ENCODE assay signal across 18 mouse cellular contexts in genomic region chr10:28890886-28891285, GRCm38 (mm10).
A peak's percentile ranks its signal among the peaks of the same experiment; 100 is the strongest.
DNase-seq lines count a peak whose midpoint lies in the region; ATAC-seq and TF ChIP-seq lines count a peak whose summit lies in the region.
"Had no signal": no experiment of that assay in that cellular context is flagged by ENCODE, and none has a peak within 500 bp of the region (broad histone marks: within the 10 kb centered on the region; RNA-seq: fewer than 3 reads in every experiment).

No protein-coding gene starts in this region.

- H3K4me3 ChIP-seq in heart, embryonic 12.5 days, result no peak overlapping the region
- H3K4me3 ChIP-seq in cerebellum, adult 2 months (replicated peaks; ENCODE audit: insufficient read depth, low read depth, low read length), result no peak overlapping the region
- H3K4me3 ChIP-seq: embryonic facial prominence, embryonic 10.5 days; embryonic facial prominence, embryonic 12.5 days; forebrain, embryonic 13.5 days; forebrain, embryonic 15.5 days had no signal

- TF ChIP-seq POLR2A in cerebellum, adult 2 months (IDR thresholded peaks at IDR 0.05; ENCODE audit: borderline replicate concordance, insufficient read depth, low read length), result no peak

- peak; percentile 10 for DNase-seq in heart, adult 11 months
- DNase-seq in cerebellum, adult 2 months, result no peak
- no peak for DNase-seq in embryo, embryonic 10 days (ENCODE audit: low spot score)
- DNase-seq: adrenal gland, adult 2 months; adrenal gland, postnatal 10 days; adrenal gland, postnatal 25 days; cerebellum, adult 11 months; cerebellum, adult 18-20 months; cerebellum, adult 9-10 months; cerebellum, postnatal 10 days; cerebellum, postnatal 25 days; forebrain, postnatal 0 days had no signal

- no peaks in the 10 kb centered on the region for H3K9me3 ChIP-seq in heart, embryonic 12.5 days (replicated peaks)
- H3K9me3 ChIP-seq: embryonic facial prominence, embryonic 10.5 days; embryonic facial prominence, embryonic 12.5 days; forebrain, embryonic 15.5 days had no signal

- TF ChIP-seq CTCF in cerebellum, adult 2 months (IDR thresholded peaks at IDR 0.05; ENCODE audit: borderline replicate concordance, insufficient read depth, low read depth, low read length), result no peak

- H3K27me3 ChIP-seq in heart, embryonic 12.5 days (replicated peaks), result no peaks in the 10 kb centered on the region
- H3K27me3 ChIP-seq in cerebellum, adult 2 months (ENCODE audit: control insufficient read depth, insufficient read depth, low read length), result no peaks in the 10 kb centered on the region
- H3K27me3 ChIP-seq: embryonic facial prominence, embryonic 12.5 days; forebrain, embryonic 13.5 days; forebrain, embryonic 15.5 days had no signal

- no peak for ATAC-seq in heart, embryonic 12.5 days (ENCODE audit: insufficient number of reproducible peaks, low FRiP score)
- peak; percentile 94 for ATAC-seq in granulocyte monocyte progenitor cell, adult 5-6 weeks (replicated peaks; ENCODE audit: poor library complexity, severe bottlenecking)
- ATAC-seq: forebrain, embryonic 13.5 days; forebrain, embryonic 15.5 days; forebrain, postnatal 0 days had no signal

- 79% methylated on average over 2 of the region's 2 CpGs for WGBS in heart, embryonic 12.5 days
- WGBS in cerebellum, adult 2 months, result 95% methylated on average over 2 of the region's 2 CpGs

- H3K36me3 ChIP-seq in heart, embryonic 12.5 days, result no peaks in the 10 kb centered on the region
- H3K36me3 ChIP-seq: embryonic facial prominence, embryonic 10.5 days; embryonic facial prominence, embryonic 12.5 days; forebrain, embryonic 15.5 days had no signal

- H3K9ac ChIP-seq in heart, embryonic 12.5 days, result no peak overlapping the region
- H3K9ac ChIP-seq: embryonic facial prominence, embryonic 12.5 days; forebrain, embryonic 13.5 days; forebrain, embryonic 15.5 days; forebrain, postnatal 0 days had no signal

- no peak overlapping the region for H3K4me2 ChIP-seq in heart, embryonic 12.5 days
- H3K4me2 ChIP-seq: embryonic facial prominence, embryonic 12.5 days; forebrain, embryonic 13.5 days; forebrain, embryonic 15.5 days had no signal

- H3K4me1 ChIP-seq in heart, embryonic 12.5 days (replicated peaks), result no peaks in the 10 kb centered on the region
- H3K4me1 ChIP-seq in cerebellum, adult 2 months (ENCODE audit: control insufficient read depth, insufficient read depth, low read length), result no peaks in the 10 kb centered on the region
- H3K4me1 ChIP-seq: embryonic facial prominence, embryonic 10.5 days; embryonic facial prominence, embryonic 12.5 days; forebrain, embryonic 13.5 days; forebrain, embryonic 15.5 days had no signal

- no peak overlapping the region for H3K27ac ChIP-seq in heart, embryonic 12.5 days (ENCODE audit: poor library complexity, severe bottlenecking)
- H3K27ac ChIP-seq in cerebellum, adult 2 months (ENCODE audit: insufficient read depth, low read length), result no peak overlapping the region
- H3K27ac ChIP-seq: embryonic facial prominence, embryonic 10.5 days; embryonic facial prominence, embryonic 12.5 days; forebrain, embryonic 13.5 days; forebrain, embryonic 15.5 days had no signal
